In the genomic region with DNA sequence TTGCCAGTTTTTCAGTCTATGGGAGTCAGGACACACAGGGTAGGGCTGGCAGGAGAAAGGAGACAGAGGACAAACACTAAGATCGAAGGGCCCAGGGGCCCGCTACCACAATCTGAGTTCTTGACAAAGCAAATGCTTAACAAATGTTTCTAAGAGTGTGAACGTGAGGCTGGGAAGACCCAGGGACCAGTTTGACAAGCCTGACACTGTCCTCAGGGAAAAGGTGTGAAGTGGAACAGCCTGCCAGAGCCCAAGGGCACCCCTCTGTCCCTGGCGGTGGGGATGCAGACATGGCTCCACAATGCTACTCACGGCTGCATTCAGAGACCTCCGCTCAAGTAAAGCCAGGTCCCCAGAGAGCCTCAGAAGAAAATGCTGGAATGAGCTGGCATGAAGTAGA, we compare ENCODE assay signal across 20 mouse cellular contexts.
DNase-seq lines count a peak whose midpoint lies in the region; ATAC-seq lines count a peak whose summit lies in the region.
"Had no signal": no experiment of that assay in that cellular context is flagged by ENCODE, and none has a peak within 500 bp of the region (broad histone marks: within the 10 kb centered on the region; RNA-seq: fewer than 3 reads in every experiment).

No protein-coding gene starts in this region.

- no peaks in the 10 kb centered on the region for H3K9me3 ChIP-seq in heart, embryonic 13.5 days
- no peaks in the 10 kb centered on the region for H3K9me3 ChIP-seq in lung, embryonic 16.5 days (ENCODE audit: control insufficient read depth, low read length)
- H3K9me3 ChIP-seq: embryonic facial prominence, embryonic 12.5 days; forebrain, embryonic 13.5 days; hindbrain, embryonic 12.5 days; kidney, embryonic 15.5 days had no signal

- H3K36me3 ChIP-seq in heart, embryonic 13.5 days: no peaks in the 10 kb centered on the region
- H3K36me3 ChIP-seq in lung, embryonic 16.5 days (ENCODE audit: control insufficient read depth, insufficient read depth, low read length): no peaks in the 10 kb centered on the region
- H3K36me3 ChIP-seq: embryonic facial prominence, embryonic 12.5 days; hindbrain, embryonic 12.5 days; kidney, embryonic 15.5 days had no signal

- H3K4me3 ChIP-seq in heart, embryonic 13.5 days: no peak overlapping the region
- no peak overlapping the region for H3K4me3 ChIP-seq in lung, embryonic 16.5 days (ENCODE audit: low read length)
- H3K4me3 ChIP-seq: embryonic facial prominence, embryonic 12.5 days; forebrain, embryonic 13.5 days; hindbrain, embryonic 12.5 days; kidney, embryonic 15.5 days had no signal

- ATAC-seq in heart, embryonic 13.5 days (ENCODE audit: extremely low read depth, insufficient number of reproducible peaks, low FRiP score, low TSS enrichment): 0 out of 2 replicates have a peak, but pooled peaks have one; percentile 56
- 0 out of 2 replicates have a peak, but pooled peaks have one; percentile 23 for ATAC-seq in lung, embryonic 16.5 days (ENCODE audit: low read depth)
- ATAC-seq: forebrain, embryonic 13.5 days; intestine, embryonic 16.5 days had no signal

- H3K27ac ChIP-seq in heart, embryonic 13.5 days (replicated peaks): peak overlapping the region; percentile 54
- H3K27ac ChIP-seq in lung, embryonic 16.5 days (ENCODE audit: low read length): no peak overlapping the region
- H3K27ac ChIP-seq: embryonic facial prominence, embryonic 12.5 days; forebrain, embryonic 13.5 days; hindbrain, embryonic 12.5 days; kidney, embryonic 15.5 days had no signal

- H3K4me1 ChIP-seq in heart, embryonic 13.5 days: peaks cover 22% of the 10 kb centered on the region
- peaks cover 10% of the 10 kb centered on the region; the same call in 1 of the 2 replicates for H3K4me1 ChIP-seq in lung, embryonic 16.5 days (replicated peaks; ENCODE audit: control insufficient read depth, insufficient read depth, low read length)
- H3K4me1 ChIP-seq: forebrain, embryonic 13.5 days; hindbrain, embryonic 12.5 days; kidney, embryonic 15.5 days had no signal

- no peak overlapping the region for H3K9ac ChIP-seq in heart, embryonic 13.5 days
- no peak overlapping the region for H3K9ac ChIP-seq in lung, embryonic 16.5 days (ENCODE audit: low read length)
- H3K9ac ChIP-seq: embryonic facial prominence, embryonic 12.5 days; forebrain, embryonic 13.5 days; forebrain, postnatal 0 days; hindbrain, embryonic 12.5 days; kidney, embryonic 15.5 days had no signal

- 38% methylated on average over 6 of the region's 6 CpGs for WGBS in heart, embryonic 13.5 days
- 44% methylated on average over 6 of the region's 6 CpGs for WGBS in lung, embryonic 16.5 days

- intact Hi-C loops in heart, postnatal 36 days (cut with DNase I): no loop called here
- intact Hi-C loops in heart, postnatal 10 days (cut with DNase I): no loop called here

- H3K4me2 ChIP-seq in heart, embryonic 13.5 days: no peak overlapping the region
- H3K4me2 ChIP-seq in lung, embryonic 16.5 days (ENCODE audit: low read depth, low read length): no peak overlapping the region
- H3K4me2 ChIP-seq: embryonic facial prominence, embryonic 12.5 days; forebrain, embryonic 13.5 days; hindbrain, embryonic 12.5 days; kidney, embryonic 15.5 days had no signal

- H3K27me3 ChIP-seq in heart, embryonic 13.5 days (replicated peaks): peaks cover 32% of the 10 kb centered on the region
- no peaks in the 10 kb centered on the region; the same call in 1 of the 2 replicates for H3K27me3 ChIP-seq in lung, embryonic 16.5 days (ENCODE audit: control insufficient read depth, insufficient read depth, low read depth, low read length)
- H3K27me3 ChIP-seq: embryonic facial prominence, embryonic 12.5 days; forebrain, embryonic 13.5 days; hindbrain, embryonic 12.5 days; kidney, embryonic 15.5 days had no signal

- peak; percentile 88 for DNase-seq in heart, adult 11 months
- no peak for DNase-seq in heart, adult 9 months (ENCODE audit: low spot score in 2 of 2)
- no peak for DNase-seq in heart, postnatal 36 days
- no peak for DNase-seq in lung, postnatal 4 days
- peak; percentile 10 to 24 for DNase-seq in heart, postnatal 10 days
- no peak for DNase-seq in urinary bladder, postnatal 10 days (ENCODE audit: low spot score)
- DNase-seq: adrenal gland, postnatal 10 days; cerebellum, adult 11-12 months; cerebellum, adult 9-10 months; cerebellum, postnatal 25 days; forebrain, postnatal 0 days; gastrocnemius, postnatal 25 days; kidney, adult 2 months had no signal

Comparison
In these comparisons a context has a peak if more than half of its experiments do, and no peak if none do; other contexts are left out.
1. DNase-seq: peak in heart, adult 11 months (single experiment) and heart, postnatal 10 days (2 of 2); none in heart, adult 9 months (0 of 2), heart, postnatal 36 days (0 of 2), lung, postnatal 4 days (0 of 2) and urinary bladder, postnatal 10 days (single experiment).